Mouse (Mus musculus): Measurements from ENCODE around the gene Vmn1r45.
"Not testable (repeated sequence)": the region's sequence is repeated elsewhere in the genome, so short reads cannot be mapped to it uniquely, and the experiment has no call there.

The Vmn1r45 gene

GRCm38 (mm10) chr6:89940498-89940897 lies at the start of gene Vmn1r45:
Vmn1r45 (minus strand) TSS chr6:89940598.
- DNase-seq (ENCODE audit: low read depth) = not testable (repeated sequence)

- no peak for DNase-seq (ENCODE audit: low read depth)
Observed at GRCm38 (mm10) chr6:89985989-89986388, 45.6 kb upstream of the Vmn1r45 start.

GRCm38 (mm10) chr6:89969013-89969412 lies 28.6 kb upstream of the Vmn1r45 start, which contains the start of gene Vmn1r46:
Vmn1r46 (plus strand) TSS chr6:89969313.
- DNase-seq (ENCODE audit: low read depth) = no peak

GRCm38 (mm10) chr6:89966341-89966740 lies 25.9 kb upstream of the Vmn1r45 start:
- DNase-seq (ENCODE audit: low read depth) = no peak

- DNase-seq (ENCODE audit: low read depth) = no peak
Observed at GRCm38 (mm10) chr6:89953556-89953955, 13.2 kb upstream of the Vmn1r45 start.

GRCm38 (mm10) chr6:89940926-89941325 lies 528 bp upstream of the Vmn1r45 start:
- DNase-seq (ENCODE audit: low read depth) = no peak

GRCm38 (mm10) chr6:89883812-89884211 lies 56.6 kb downstream of the Vmn1r45 start:
- no peak for DNase-seq (ENCODE audit: low read depth)

GRCm38 (mm10) chr6:89883360-89883759 lies 57.0 kb downstream of the Vmn1r45 start, which contains the start of gene Vmn1r44:
Vmn1r44 (plus strand) TSS chr6:89883660.
- DNase-seq (ENCODE audit: low read depth) = no peak

All from c-Kit-positive CD71-positive TER-119-negative erythroid progenitor cells, embryonic 14.5 days (primary cell).